Mouse (Mus musculus): ENCODE measurements at regions not wholly inside any gene's neighbourhood (a gene's known extent, or its start where the extent isn't known, plus 50 kb on each side); places are given as distances from the start of the nearest gene placed in this dataset.

DNA sequence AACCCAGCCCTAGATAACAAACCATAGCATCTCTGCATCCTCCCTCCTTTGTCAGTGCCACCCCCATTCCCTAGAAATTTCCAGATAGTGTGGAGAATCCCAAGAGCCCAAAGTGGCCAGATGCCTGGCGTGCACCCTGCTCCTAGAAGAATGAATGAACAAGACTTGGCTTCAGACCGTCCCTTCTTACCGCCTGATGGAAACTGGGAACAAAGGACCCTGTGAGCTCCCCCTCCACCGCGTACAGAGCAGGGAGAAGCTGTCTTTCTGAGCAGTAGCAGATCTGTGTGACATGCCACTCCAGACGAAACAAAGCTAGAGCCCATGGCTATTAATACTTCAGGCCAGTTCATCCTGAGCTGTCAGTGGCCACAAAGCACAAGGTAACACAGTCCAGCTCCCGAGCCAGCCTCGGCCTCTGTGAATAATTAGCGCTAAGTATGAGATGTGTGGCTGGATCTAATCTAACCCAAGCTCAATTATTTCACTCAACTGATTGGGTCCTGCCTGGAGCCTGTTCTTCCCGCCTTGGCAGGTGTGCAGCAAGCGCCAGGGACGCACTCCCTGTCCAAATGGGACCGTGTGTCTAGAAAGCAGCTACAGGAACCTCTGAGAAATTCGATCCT, 111.6 kb downstream of the Cxcl12 start:
- no peak for DNase-seq

DNA sequence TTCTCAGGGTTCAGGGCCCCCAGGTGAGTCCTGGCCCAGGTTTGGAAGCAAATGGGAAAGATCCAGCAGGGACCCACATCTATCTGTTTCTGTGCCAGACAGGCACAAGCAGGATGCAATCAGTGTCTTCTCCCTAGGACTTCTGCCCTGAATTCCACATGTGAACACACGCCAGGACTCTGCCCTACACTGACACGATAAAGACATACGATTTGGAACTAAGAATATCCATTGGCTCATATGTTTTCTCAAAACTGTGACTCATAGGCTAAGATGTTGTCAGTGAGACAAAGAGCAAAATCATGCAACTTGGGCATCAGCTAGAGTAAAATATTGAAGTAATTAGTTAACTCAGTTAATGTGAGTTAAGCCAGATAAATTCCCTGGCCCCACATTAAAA, 112.6 kb downstream of the Cxcl12 start:
- no peak for DNase-seq

DNA sequence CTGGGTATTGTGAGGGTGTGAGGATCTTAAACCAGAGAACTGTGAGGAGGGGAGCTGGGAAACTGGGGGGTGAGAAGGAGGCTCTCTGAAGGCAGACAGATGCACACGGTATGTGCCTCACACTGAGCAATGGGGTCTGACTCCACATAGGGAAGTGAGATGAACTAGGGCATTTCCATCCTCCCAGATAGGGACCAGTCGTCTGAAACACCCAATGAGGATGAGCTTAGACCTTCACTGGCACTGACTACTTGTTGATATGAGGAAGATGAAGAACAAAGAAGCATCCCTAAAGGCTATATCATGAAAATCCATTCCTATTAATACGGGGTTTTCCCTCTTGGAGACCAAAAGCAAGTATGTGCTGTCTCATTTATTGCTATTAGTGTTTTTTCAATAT, 115.3 kb downstream of the Cxcl12 start:
- no peak for DNase-seq

DNA sequence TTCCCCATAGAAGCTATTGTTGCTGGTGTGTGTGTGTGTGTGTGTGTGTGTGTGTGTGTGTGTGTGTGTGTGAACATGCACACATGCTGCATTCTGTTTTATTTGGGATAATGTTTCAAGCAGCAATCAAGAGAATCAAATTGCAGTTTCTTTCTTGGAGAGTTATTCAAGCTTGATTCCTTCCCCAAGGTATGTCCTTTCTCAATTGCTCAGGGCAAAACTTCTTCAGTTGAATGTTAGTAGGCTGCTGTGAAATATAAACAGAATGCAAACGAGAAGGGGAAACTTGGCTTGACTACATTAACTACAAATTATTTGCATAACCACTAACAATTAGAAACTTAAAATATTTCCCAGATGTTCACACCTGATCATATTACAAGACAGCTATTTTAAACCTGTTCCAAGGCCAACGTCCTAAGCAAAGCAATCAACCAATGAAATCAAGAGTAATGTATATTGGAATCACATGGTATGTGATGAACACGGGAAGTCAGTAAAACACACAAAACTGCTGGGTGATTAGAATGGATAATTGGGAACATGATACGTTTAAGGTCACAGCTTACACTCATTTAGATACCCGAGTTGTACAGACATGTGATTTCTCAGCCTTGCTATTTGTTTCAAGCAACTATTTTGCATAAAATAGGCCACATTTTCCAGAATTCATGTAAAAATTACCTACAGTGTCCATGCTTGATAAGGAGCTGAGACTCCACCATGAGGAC, 116.2 kb downstream of the Cxcl12 start:
- no peak for DNase-seq

DNA sequence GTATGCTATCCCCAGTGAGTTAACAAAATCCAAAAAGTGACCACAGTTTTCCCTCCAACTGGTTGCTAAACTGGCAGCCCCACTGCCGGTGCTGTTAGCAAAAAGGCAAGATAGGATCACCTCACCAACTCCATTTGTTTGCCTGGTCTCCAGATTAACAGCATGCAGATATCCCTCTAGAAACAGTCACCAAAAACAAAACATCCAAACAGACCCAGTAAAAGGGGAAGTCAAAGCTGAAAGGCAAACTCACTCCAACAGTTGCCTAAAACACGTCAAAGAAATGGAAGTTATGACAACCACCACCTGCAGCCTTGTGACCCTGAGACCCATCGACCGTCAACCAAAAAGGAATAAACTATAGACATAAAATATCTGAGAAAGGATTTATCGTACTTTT, 119.1 kb downstream of the Cxcl12 start:
- no peak for DNase-seq

DNA sequence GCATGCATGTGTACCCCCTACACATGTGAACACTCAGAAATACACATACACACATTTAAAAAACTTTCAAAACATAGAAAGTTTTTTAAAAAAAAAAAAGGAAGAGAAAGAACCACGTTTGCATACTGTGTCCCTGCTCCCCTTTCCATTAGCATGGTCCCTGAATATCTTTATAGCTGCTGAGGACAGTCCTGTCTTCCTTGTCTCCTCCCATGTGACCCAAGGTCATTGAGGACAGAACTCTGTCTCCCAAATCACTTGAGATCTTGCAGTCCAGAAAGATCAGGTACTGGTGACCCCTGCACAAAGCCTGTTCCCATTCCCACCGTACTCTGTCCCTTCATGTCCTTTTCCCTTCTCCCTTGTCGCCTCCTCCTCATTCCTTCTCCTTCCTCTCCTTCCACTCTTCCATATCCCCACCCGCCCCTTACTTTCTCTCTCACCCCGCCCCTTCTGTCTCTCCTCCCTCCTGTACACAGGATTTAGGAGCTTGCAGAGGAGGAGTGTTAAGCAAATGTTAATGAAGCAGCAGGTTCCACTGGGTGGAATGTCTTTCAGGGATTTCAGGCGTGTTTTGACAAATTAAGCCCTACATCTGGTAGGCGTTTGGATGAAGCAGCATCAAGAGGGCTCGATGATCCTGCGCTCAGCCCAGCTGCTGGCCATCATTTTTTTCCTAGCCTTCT, 125.6 kb downstream of the Cxcl12 start:
- no peak for DNase-seq

DNA sequence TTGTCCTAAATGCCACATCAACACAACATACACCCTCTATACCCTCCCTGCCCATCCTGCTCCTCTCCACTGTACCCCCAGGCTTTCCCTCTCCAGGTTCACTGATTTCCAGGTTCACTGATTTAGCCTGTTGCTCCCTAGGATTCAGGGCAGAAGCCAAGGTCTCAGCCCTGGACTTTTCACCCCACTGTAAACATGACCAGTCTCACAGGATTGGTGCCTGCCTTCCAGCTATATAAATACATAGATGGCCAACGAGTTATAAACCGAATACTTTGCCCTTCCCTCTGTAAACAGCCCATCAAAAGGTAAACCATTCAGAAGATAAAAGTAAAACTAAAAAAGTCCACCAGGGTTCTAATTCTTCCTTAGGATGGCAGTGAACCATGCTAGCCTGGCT, 129.6 kb downstream of the Cxcl12 start:
- no peak for DNase-seq

DNA sequence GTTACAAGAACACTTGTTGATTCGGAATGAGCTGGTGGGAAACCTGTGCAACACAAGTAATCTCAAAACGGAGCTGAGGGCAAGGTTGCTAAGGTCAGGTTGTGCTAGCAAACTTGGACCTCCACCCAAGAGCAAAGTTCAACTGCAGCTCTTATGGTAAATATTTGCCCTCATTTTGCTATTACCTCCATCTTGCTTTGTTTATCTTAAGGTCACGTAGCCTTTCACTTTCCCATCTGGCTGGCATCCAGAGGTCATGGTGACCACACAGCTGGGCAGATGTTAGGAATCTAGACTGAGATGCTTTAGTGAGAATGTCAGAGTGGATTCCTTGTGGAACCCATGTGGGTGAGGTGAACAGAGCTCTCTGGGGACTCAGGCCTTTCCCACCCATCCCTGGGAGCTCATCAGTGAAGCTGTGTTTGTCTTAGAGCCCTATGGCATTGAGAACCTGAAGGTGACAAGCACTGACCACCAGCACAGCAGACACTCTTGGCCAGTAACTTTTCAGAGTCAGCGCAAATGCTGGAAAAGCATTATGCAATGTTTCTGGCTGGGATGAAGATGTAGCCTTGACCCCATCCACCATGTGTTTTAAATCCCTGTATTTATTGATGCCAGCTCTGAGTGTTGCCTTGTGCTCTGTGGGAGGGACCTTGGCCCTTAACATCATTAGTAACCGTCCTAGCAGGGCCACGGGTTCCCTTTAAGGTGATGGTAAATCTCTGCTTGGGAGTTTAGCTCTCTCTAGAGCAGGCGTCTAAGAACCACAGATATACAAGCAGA, 131.4 kb downstream of the Cxcl12 start:
- no peak for DNase-seq

DNA sequence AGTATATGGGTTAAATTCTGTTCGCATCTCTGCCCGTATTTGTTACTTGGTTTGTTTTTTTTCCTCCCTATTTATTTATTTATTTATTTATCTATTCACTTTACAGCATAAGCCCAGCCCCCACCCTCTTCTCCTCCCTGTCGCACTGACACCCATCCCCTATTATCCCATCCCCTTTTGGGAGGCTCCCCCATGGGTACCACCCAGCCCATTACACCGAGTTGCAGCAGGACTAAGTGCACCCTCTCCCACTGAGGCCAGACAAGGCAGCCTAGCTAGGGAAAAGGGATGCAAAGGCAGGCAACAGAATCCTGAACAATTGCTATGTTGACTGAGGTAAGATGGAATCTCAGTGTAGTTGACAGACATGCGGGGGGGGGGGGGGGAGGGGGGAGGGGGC, 135.0 kb downstream of the Cxcl12 start:
- no peak for DNase-seq

DNA sequence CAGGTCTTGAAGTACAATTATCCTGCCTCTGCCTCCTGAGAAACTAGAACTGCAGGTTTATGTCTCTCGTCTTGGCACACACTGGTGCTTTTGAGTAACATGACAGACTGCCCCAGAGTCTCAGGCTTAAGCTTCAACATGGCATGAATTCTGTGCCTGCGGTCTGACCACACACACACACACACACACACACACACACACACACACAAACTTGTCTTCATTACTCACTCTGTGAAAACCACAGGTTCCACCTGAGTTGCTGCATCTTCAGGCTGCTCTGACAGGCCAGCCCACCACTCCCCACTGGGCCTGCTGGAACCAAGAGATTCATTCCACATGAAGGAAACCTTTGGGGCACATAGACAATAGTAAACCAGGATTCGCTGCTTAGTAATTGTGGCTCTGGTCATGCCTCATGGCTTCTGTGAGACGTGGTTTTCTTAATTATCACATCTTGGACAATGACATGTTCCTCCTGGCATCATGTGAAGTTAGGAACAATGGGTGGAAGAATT, 137.5 kb downstream of the Cxcl12 start:
- DNase-seq, result no peak

DNA sequence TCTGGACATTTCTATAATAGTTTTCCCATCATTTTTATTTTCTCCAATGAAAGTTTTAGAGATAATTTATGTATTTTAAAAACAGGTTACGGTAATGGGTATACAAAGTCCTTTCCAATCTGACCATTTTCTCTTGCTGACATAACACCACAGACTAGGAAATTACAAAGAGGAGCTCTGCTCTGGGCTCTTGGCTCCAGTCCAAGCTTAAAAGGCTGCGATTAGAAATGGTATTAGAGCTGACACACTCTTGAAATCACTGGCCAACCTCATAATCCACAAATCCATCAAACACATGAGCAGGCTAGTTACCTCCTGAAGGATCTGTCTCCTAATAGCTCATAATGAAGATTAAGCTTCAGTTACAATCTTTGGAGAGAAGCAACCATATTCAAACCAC, 140.3 kb downstream of the Cxcl12 start:
- no peak for DNase-seq

DNA sequence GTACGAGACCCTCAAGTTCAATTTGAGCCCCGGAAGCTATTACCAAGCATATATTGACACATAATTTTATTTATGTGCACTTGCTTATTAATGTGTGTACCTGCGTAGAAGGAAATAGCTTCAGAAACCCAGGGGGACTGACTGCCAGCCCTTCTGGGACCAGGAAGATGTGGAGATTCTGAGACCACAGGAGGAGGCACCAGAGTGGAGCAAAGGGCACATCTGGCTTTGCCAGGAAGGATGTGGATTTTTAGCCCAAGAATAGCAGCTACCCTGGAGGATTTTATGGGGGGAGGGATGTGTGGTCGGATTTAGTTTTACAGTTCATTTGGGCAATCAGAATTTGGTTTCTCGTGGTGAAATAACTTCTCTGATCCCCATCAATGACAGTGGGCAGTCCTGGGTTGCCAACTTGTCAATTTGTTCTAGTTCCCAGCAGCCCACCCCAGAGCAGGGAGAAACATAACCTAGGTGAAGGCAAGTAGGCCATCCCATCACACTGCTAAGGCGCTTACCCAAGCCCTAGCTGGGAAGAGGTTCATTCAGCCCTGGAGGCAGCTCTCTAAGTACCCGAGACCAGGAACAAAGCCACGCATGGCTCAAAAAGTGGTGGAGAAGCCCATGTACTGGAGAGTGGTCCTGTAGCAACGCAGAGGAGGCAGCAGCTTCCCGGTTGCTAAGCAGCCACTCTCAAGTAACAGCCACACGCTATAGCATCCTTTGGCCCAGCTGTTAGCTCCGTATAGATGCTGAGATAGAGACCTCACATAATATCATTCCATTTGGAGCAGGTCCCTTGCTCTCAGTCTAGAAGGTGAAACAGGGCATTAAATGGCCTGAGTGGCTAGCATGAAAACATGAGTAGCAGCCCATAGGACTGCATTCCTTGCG, 144.8 kb downstream of the Cxcl12 start:
- DNase-seq, result no peak

DNA sequence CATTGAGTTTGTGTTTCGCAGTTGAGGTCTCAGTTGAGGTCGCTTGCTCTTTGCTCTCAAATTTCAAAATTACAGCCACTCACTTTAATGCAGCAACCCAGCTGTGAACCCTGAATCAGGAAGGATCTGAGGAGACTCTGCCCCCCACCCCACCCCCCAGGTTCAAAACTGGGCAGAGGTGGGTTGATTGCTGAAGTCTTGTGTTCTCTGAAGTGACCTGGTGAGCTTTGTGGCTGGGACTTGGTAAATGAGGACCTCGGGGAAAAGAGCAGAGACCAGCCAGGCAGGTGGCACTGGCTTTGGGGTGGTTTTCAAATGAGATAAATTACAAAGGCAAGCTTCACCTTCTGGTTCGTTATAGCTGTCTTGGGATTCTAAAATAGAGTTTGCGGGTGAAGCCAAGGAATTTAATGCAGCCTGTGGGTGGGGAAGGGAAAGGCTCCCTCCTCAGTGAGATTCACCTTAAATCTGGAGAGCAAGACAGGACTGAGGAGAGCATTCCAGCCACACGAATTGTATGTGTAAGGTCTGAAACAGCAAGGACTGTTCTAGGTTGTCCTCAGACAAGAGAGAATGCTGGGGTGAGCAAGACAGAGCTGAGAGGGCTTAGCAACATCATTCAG, 145.7 kb downstream of the Cxcl12 start:
- no peak for DNase-seq

DNA sequence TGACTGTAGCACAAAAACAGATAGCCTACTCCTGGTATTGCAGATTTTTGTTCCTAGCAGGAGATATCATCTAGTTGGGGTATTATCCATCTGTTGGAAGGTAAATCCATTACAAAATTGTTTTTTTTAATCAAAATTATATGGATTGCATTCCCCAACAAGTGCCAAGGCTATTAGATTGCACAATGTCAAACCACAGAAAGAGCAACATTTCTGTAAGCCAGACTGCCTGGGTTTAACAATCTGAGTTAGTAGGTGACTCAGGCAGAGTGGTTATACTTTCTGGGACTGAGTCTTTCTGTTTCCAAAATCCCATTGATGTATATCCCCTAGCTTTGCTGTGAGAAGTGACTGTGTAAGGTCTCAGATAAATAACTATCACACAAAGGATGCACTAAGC, 155.0 kb downstream of the Cxcl12 start:
- DNase-seq, result no peak

DNA sequence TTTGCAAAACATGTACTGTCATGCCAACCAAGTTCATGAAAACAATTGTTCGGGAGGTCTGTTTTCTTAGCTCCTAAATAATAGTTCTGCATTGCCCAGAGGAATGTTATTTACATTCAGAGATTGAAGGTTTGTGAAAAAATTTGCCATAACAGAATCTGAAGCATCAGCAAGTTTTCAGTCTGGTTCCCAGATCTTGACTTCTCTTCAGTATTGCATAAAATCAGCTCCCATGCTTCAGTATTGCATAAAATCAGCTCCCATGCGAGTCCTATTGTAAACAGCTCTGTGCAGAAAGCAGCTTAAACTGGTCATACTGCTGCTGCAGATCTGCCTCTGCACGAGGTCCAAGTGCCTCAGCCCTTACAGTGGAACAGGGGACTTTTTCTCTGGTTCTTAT, 155.5 kb downstream of the Cxcl12 start:
- no peak for DNase-seq

DNA sequence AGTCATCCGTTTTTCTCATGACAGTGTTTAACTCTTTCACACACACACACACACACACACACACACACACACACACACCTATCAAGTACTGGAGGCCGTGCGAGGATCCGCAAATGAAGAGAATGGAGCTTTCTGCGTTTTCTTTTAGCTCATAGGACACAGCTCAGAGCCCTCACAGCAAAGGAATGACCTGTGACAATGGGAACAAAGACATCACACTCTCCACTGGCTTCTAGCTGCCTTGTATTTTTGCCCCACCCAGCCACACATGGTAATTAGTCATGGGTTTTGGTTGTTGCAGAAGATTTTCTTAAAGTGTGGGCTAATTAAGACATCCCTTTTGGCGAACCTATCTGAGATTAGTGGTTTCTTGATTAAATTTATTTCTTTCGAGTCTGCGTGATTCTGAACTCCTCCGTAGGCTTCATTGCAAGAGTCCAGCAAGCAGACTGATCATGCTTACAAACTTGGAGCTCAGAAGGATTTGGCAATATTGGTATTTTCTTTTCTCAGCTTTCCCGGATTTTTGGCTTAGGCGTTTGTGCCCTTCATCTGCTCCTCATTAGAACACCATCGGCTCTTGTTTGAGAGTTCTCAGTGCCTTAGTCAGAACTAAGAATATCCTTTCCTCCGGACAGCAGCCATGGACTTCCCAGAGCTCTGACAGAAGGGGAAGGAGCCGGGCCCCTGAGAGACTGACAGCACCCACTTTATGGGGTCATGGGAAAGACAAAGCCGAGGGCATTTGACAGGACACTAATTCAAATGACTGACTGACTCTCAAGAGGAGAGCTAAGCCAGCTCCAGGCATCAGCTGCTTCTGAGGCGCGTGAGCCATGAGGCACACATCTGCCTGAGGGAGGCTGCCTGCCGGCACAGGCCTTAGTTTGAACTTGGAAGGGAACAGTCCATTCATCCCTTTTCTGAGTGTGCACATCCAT, 158.8 kb downstream of the Cxcl12 start:
- no peak for DNase-seq

DNA sequence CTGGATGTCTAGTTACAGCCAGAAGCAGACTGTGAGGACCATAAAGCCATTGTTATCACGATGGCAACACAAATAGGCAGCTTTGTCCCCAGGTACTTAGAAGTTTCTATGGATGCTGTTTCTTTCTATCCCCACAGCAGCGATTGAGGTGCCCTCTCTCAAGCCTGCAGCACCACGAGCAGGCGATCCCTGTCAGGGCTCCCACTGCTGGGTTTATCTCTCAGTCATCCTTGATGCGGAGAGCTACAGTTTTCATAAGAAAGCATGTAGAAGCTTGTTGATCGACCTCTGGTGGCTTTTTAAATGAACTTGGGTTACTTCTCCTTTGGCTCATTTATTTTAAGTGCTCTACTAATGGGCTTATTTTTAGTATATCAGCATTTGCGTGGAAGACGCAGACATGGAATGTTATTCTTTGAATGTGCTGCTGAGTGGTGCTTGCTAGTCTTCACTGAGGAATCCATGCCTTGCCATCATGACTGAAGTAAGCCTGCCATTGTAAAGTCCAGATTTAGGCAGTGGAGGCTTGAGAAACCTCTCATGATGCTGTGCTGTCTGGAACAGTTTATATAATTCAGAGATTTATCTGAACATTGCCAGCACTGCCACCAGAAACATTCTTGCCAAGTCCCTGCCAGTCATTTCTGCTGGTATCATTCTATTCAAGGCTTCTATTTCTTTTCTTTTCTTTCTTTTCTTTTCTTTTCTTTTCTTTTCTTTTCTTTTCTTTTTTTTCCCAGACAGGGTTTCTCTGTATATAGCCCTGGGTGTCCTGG, 161.0 kb downstream of the Cxcl12 start:
- DNase-seq, result no peak

DNA sequence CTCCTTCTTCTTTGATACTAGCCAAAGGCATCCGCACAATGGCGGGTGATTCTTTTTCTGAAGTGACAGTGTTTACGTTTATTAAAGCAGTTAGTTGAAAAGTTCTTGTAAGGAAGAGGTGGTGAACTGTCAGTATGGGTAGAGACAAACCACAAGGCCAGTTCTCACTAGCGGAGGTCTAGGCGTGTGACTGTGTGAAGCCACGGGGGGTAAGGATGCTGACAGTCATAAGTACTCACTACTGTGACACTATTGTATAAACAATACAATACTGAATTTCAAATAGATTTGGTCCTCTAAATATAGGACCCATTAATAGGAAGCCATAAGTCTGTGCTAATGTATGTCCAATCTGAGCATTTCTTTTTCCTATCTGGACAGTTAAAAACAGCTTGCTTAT, 161.9 kb downstream of the Cxcl12 start:
- no peak for DNase-seq

DNA sequence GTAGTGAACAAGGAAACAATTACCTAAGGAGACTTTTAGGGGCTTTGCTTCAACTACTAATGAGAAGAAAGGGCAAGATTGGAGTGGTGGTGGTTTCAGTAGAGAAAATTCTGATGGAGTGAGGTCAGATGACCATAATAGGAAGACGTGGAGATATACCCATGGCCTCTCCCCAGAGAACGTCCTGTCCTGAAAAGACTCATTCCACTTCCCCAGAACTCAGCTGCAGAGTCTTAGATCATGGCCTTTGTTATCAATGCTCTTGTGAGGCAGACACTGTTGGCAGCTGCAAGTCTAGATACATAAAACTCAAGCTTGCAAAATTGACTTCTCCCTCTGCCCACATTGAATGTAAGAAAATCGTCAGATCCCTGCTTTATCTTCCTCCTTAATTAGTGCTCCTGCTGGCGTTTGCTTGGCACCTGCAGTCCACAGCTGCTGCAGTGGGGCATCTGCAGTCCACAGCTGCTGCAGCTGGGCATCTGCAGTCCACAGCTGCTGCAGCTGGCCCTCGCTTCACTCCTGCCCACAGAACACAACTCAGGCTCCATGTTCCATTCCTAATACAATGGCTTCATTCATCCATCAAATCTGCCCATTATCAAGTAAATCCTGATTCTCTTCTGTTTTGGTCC, 162.5 kb downstream of the Cxcl12 start:
- DNase-seq, result no peak

Measured in gastrocnemius, postnatal 25 days (tissue).